Mouse (Mus musculus) lung, embryonic 16.5 days (tissue): ENCODE data around the gene Ptch1. TPM values are rescaled to one million over a fixed set of nuclear protein-coding genes. Genes with fewer than 3 reads are reported as not detected.

Experiments used
- ATAC-seq: fragments of 200-750 bp; cut with Nextera tagmentation; 2 replicates; pipeline ENCODE4 v1.8.0; 2017; ENCODE audit warnings: low read depth, mild to moderate bottlenecking, moderate library complexity
- H3K27ac ChIP-seq: fragments of 300-500 bp; sonication (generic); 2 replicates; pipeline ENCODE4 v1.5.1; 2014; ENCODE audit warnings: mild to moderate bottlenecking, control low read depth, low read length
- H3K27me3 ChIP-seq: fragments of 300-500 bp; sonication (generic); 2 replicates; pipeline ENCODE4 v1.6.1; 2014; ENCODE audit warnings: low read depth, low read length, mixed read lengths; ENCODE audit not compliant: control insufficient read depth, insufficient read depth
- H3K36me3 ChIP-seq: fragments of 300-500 bp; sonication (generic); 2 replicates; pipeline ENCODE4 v1.6.1; 2014; ENCODE audit warnings: low read length; ENCODE audit not compliant: control insufficient read depth, insufficient read depth
- H3K4me1 ChIP-seq: fragments of 300-500 bp; sonication (generic); replicated peaks from 2 replicates; pipeline ENCODE4 v1.6.1; 2014; ENCODE audit warnings: low read length, mixed read lengths; ENCODE audit not compliant: control insufficient read depth, insufficient read depth
- H3K4me2 ChIP-seq: fragments of 300-500 bp; sonication (generic); 2 replicates; pipeline ENCODE4 v1.6.1; 2014; ENCODE audit warnings: low read depth, low read length, control low read depth
- H3K4me3 ChIP-seq: fragments of 300-500 bp; sonication (generic); 2 replicates; pipeline ENCODE4 v1.5.1; 2014; ENCODE audit warnings: mild to moderate bottlenecking, low read length, control low read depth
- H3K9ac ChIP-seq: fragments of 300-500 bp; sonication (generic); 2 replicates; pipeline ENCODE4 v1.6.1; 2014; ENCODE audit warnings: low read length, control low read depth
- H3K9me3 ChIP-seq: fragments of 300-500 bp; sonication (generic); 2 replicates; pipeline ENCODE4 v1.6.1; 2016; ENCODE audit warnings: low read length; ENCODE audit not compliant: control insufficient read depth
- WGBS: fragments of 180-500 bp; shearing (Covaris S2); extraction: QIAGEN DNeasy Blood & Tissue Kit; methylation state at CpG from one replicate; pipeline ENCODE4 v1.1.7; 2014; 5-methylcytosine and 5-hydroxymethylcytosine counted together
- polyA plus RNA-seq: library from polyadenylated mRNA; unstranded; fragments of >200 nt; fragmentation: Nextera tagmentation; extraction: Ambion mirVana; gene quantifications from 2 replicates; pipeline ENCODE4 v1.2.1, GENCODE M21; 2015

Ptch1 gene
- polyA plus RNA-seq, 1 experiment from 2014 or later, result 33.4 TPM

DNA sequence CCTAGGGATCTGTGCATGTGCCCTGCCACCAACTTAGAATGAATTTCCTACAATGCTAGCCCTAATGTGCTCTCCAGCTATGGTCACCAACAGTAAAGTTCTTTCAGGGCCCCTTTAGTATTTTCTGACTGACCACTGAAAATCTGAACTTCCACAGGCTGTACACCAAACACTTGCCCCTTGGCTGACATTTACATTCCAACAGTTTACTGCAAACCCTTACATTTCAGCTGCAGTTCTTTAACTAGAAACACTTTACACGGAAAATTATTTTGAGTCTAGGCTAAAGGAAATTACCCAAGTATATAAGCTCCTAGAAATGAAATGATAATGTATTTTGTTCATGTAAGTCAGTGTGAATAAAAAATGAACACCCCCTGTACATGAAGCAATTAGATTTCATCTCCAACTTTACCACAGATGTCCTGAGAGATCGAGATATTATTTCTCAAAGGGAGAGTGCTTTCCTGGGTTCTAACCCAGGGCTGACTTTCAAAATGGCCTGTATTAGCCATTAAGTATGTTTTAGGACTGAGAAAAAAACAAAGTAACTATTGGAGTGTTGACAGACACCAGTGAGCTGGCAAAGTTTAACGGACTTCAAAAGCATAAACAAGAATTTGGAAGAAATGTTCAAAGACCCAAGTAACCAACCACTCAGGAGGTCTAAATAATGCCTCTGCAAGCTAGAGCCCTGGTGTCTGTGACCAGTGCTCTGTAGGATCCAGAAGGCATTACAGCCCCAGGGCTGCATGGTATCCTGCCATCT lies 43.6 kb downstream of the Ptch1 start:
- H3K9ac ChIP-seq, result no peak overlapping the region
- H3K4me1 ChIP-seq, result peaks cover 64% of the 10 kb centered on the region
- H3K9me3 ChIP-seq, result no peaks in the 10 kb centered on the region
- ATAC-seq, result peak; percentile 20; the same call in 1 of the 2 replicates
- no peak overlapping the region for H3K4me2 ChIP-seq
- WGBS, result 35% methylated on average over 3 of the region's 3 CpGs
- H3K36me3 ChIP-seq, result peaks cover 70% of the 10 kb centered on the region
- no peaks in the 10 kb centered on the region for H3K27me3 ChIP-seq
- H3K4me3 ChIP-seq, result no peak overlapping the region
- H3K27ac ChIP-seq, result peak overlapping the region; percentile 65

- Histone ChIP-seq H3K27ac (peak overlapping the region; percentile 65), H3K9me3 (no peaks in the 10 kb centered on the region), H3K4me2 (no peak overlapping the region), H3K9ac (no peak overlapping the region), H3K27me3 (no peaks in the 10 kb centered on the region), H3K4me3 (no peak overlapping the region), H3K36me3 (peaks cover 71% of the 10 kb centered on the region), H3K4me1 (peaks cover 69% of the 10 kb centered on the region)
- WGBS, result 12% methylated on average over 2 of the region's 2 CpGs
- ATAC-seq, result no peak
Measured at GRCm38 (mm10) chr13:63528852-63529251, 44.5 kb downstream of the Ptch1 start.

DNA sequence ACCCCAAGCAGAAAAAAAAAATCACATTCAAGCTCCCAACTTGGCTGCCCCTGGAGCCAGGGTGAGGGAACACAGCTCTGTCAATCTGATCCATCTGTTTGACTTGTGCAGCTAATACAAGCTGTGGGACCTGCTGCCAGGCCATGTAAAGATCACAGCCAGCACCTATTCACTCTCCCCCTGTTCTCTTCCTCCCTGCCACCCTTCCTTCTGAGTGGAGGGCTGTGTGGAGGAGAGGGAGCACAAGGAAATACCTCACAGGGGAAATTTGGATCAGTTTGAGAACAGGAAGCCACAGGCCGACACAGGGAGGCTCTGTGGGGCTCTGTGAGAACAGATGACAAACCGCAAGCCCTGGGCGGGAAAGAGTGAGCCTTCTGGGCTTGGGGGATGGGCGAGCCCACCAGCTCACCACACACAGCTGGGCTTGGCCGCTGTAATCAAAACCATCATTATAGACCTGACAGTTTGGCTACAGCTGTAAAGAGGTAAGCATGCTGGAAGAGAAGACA lies 45.2 kb downstream of the Ptch1 start:
- H3K27ac ChIP-seq, result peak overlapping the region; percentile 65
- H3K4me3 ChIP-seq, result no peak overlapping the region
- no peaks in the 10 kb centered on the region for H3K27me3 ChIP-seq
- WGBS, result 26% methylated on average over 5 of the region's 5 CpGs
- H3K9me3 ChIP-seq, result no peaks in the 10 kb centered on the region
- no peak overlapping the region for H3K9ac ChIP-seq
- ATAC-seq, result peak; percentile 26
- H3K36me3 ChIP-seq, result peaks cover 66% of the 10 kb centered on the region
- H3K4me2 ChIP-seq, result no peak overlapping the region
- H3K4me1 ChIP-seq, result peaks cover 75% of the 10 kb centered on the region

GRCm38 (mm10) chr13:63525571-63526197 lies 47.7 kb downstream of the Ptch1 start:
- Histone ChIP-seq H3K27me3 (no peaks in the 10 kb centered on the region), H3K4me1 (peaks cover 70% of the 10 kb centered on the region), H3K36me3 (peaks cover 59% of the 10 kb centered on the region), H3K4me3 (no peak overlapping the region), H3K27ac (peak overlapping the region; percentile 78), H3K9me3 (no peaks in the 10 kb centered on the region), H3K9ac (no peak overlapping the region), H3K4me2 (no peak overlapping the region)
- peak; percentile 20; the same call in 1 of the 2 replicates for ATAC-seq
- WGBS, result 37% methylated on average over 11 of the region's 11 CpGs

DNA sequence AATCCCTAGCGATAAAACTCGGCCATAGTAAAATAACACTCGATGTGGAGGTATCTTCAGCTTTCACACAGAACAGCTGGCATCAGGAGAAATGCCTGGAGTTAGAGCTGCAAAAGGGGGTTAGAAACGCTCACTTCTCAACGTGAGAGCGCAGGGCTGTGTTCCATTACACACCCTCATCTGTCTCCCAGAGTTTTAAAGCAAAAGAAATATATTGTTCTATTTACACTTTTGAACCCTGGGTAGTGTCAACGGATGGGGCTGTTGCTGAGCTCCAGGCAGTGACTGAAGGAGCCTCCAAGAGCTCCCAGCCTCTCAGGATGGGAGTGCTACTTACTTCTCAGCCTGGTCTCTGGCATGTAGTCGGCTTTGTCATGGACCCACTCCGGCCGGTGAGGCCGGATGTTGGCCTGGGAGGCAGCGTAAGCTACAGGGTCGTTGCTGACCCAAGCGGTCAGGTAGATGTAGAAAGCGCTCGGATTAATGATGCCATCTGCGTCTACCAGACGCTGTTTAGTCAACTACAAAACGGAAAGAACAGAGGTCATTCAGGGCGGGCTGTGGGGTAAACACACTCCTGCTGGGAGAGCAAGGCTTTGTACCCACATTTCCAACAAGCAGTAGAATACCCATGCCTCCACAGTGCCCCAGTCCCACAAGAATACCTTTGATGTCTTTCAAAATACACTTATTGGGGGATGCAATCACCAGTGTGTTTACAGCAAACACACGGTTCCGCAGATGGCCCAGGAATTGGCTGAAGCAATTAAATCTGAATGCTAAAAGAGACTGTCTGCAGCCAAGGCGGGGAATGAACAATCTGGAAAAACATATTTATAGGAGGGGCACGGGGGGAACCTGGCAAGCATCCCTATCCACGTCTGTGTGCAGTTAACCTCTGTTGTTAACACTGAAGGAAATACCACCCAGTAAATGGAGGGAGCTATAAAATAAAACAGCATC lies 48.5 kb downstream of the Ptch1 start:
- Histone ChIP-seq H3K9me3 (no peaks in the 10 kb centered on the region), H3K9ac (no peak overlapping the region), H3K4me1 (peaks cover 70% of the 10 kb centered on the region), H3K4me2 (no peak overlapping the region), H3K4me3 (no peak overlapping the region), H3K27ac (peak overlapping the region; percentile 55), H3K27me3 (no peaks in the 10 kb centered on the region), H3K36me3 (peaks cover 66% of the 10 kb centered on the region)
- no peak for ATAC-seq
- 44% methylated on average over 25 of the region's 25 CpGs for WGBS

DNA sequence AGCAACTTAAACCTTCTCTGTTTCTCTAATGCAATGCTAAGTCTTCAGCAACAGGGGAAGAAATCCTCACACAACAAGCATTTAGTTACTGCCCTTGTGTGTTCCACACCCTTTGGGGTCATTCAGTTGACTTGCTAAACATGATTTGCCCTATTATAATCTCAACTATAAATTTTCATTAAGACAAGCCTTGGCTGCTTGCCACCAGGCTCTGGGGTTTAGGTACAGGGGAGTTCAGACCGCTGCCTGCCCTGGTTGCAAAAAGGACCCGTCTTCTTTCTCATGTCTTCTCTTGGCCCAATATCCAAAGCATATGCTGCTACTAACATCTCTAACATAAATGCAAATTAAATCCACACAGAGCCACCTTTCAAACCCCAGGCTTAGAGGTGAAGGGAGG lies 49.3 kb downstream of the Ptch1 start:
- no peak overlapping the region for H3K4me3 ChIP-seq
- no peaks in the 10 kb centered on the region for H3K27me3 ChIP-seq
- 58% methylated on average over 2 of the region's 2 CpGs for WGBS
- H3K36me3 ChIP-seq, result peaks cover 69% of the 10 kb centered on the region
- H3K4me2 ChIP-seq, result no peak overlapping the region
- no peaks in the 10 kb centered on the region for H3K9me3 ChIP-seq
- H3K4me1 ChIP-seq, result peaks cover 64% of the 10 kb centered on the region
- peak overlapping the region; percentile 55 for H3K27ac ChIP-seq
- ATAC-seq, result no peak
- H3K9ac ChIP-seq, result no peak overlapping the region

DNA sequence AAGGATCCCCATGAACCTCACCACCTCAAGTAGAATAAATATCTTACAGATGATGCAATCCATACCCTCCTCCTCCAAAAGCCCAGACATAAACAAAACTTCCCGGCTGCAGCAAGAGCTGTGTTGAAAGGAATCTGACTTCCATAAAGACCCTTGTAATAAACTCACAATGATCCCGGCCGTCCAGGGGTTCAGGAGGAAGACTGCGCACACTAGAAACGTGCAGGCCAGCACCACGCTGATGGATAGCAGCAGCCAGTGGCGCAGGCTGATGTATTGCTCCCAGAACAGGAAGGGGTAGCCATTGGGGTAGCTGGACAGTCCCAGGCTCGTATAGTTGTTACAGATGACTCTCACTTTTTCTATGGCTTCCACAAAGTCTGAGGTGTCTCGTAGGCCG lies 50.6 kb downstream of the Ptch1 start:
- Histone ChIP-seq H3K4me1 (peaks cover 54% of the 10 kb centered on the region), H3K36me3 (peaks cover 75% of the 10 kb centered on the region), H3K4me3 (no peak overlapping the region), H3K9me3 (no peaks in the 10 kb centered on the region), H3K27ac (peak overlapping the region; percentile 68), H3K27me3 (no peaks in the 10 kb centered on the region), H3K4me2 (no peak overlapping the region), H3K9ac (no peak overlapping the region)
- WGBS, result 35% methylated on average over 10 of the region's 10 CpGs
- ATAC-seq, result peak; percentile 73

DNA sequence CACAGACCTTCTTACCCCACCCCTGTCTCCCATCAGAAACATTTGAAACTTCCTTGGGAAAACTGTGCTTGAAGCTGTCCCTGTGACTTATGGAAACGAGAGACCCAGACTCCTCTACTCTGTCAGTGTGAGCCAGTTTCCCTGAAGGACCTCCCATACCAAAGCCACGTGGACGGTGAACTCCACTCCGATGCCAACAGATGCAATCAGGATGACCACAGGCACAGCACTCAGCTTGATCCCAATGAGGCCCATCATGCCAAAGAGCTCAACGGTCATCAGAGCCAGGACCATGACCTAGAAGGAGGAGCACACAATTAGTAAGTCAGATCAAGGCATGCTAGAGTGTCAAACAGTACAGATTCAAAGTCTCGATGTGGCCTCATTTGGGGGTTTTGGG lies 53.3 kb downstream of the Ptch1 start:
- H3K4me3 ChIP-seq, result no peak overlapping the region

More for the DNA sequence above, 53.3 kb downstream of the Ptch1 start:
- Histone ChIP-seq H3K4me2 (no peak overlapping the region), H3K27me3 (no peaks in the 10 kb centered on the region), H3K36me3 (peaks cover 79% of the 10 kb centered on the region), H3K4me1 (peaks cover 38% of the 10 kb centered on the region), H3K9ac (no peak overlapping the region), H3K9me3 (no peaks in the 10 kb centered on the region), H3K27ac (no peak overlapping the region)
- no peak for ATAC-seq
- WGBS, result 81% methylated on average over 6 of the region's 6 CpGs
